Mouse (Mus musculus) regulatory T cell (primary cell): Measurements from ENCODE around the gene Anp32a.

Source experiments
- in situ Hi-C: fragments of 300-600 bp; cut with MboI, MseI; formaldehyde crosslinking; loops from one replicate; pipeline ENCODE4 v1.15.1; 2025; ENCODE audit warnings: high pct_unique_total_duplicates

Gene Anp32a

DNA sequence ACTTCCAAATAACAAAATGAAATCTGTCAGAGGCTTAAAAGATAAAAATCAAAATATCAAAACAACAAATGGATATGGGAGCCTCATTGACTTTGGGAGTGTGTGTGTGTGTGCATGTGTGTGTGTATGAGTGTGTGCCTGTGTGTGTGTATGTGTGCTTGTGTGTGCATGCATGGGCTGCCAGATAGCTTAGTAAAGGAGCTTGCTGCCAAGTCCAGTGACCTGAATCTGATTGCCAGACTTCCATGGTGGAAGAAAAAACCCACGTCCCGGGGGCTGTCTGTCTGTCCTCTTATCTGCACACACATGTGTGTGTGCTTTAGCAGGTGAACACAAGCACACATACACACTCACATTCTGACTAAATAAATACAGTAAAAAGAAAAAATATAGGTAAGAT is 52.4 kb downstream of the Anp32a start:
- in situ Hi-C loops: no loop called here

DNA sequence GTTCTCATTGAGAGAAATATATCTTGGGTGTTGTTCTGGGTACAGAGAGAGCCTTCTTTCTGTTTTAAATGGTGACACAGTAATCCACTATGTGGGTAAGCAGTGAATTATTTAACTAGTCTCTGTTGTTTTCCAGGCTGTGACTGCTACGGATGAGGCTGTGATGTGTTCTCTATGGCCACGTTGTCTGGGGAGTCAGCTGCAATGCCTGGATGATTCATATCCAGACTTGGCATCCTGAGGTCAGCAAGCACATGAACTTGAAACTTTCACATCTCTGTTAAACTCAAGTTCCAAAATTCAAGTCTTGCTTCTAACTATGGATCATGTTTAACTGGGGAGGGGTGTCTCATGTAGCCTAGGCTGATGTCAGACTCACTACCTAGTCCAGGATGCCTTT is 53.1 kb downstream of the Anp32a start:
- in situ Hi-C loops: no loop called here

DNA sequence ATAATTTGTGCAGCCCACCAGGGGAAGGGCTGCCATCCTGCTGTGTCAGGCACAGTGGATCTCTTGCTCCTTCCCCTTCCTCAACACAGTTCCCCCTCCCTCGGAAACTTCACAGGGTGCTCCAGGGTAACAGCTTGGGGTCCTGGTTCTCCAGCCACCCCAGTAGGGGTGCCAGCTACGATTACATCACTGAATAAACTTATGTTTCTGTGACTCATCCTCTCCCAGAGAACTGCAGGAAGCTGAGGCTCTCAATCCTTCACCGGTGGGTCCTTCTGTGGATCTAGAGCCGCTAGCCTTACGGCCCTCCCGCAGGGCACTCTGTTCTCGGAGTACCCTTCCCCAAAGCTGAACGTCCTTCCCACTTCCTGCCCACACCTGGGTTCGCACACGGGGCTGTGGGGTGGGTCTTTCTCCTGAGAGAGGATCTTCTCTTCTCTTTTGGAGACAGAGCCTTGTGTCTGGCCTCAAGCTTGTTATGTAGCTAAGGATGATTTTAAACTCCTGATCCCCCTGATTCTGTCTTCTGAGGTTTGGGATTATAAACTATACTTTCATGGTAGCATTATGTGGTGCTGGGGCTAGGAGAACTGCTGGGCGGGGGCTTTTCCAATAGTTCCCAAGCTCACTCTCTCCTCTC is 59.6 kb downstream of the Anp32a start:
- in situ Hi-C loops: no loop called here

DNA sequence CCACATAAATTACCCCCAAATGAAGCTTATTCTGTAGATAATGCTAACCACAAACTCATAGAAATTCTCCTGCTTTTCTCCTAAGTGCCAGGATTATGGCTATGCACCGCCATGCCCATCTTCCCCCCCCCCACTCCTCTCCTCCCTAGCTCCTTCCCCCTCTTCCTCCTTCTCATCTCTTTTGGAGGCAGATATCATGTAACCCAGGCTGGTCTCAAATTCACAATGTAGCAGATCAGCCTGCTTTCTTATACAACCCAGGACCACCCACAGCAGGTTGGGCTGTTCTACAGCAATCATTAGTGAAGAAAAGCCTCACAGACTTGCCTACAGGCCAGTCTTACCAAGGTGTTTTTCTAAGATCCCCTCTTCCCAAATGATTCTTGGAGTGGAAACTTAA is 60.5 kb downstream of the Anp32a start:
- in situ Hi-C loops: no loop called here

DNA sequence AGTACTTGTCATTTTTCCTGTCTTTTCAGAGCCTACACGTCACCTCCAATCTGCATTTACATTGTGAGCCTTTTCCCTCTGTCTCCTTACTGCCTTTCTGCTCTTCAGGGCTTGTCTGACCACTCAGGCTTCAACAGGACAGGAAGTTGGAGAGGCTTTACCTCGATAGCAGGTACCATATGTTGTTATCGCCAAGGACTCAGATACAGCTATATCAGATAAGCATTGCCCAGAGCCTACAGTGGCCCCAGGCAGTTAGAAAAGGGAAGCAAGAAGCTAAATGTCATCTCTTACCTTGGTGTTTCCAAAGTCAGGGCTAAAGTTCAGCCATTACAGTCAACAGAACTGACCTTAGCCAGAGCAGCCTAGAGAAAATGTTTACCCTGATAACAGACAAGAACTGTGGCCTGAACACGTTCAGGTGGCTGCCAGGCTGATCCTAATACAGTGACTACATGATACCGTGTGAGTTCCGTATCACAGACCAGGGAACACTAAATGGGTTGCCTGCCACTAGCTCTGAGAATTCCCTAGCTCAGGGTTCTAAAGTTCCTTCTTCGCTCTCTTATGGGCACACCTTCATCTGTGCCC is 65.4 kb downstream of the Anp32a start:
- in situ Hi-C loops: no loop called here

DNA sequence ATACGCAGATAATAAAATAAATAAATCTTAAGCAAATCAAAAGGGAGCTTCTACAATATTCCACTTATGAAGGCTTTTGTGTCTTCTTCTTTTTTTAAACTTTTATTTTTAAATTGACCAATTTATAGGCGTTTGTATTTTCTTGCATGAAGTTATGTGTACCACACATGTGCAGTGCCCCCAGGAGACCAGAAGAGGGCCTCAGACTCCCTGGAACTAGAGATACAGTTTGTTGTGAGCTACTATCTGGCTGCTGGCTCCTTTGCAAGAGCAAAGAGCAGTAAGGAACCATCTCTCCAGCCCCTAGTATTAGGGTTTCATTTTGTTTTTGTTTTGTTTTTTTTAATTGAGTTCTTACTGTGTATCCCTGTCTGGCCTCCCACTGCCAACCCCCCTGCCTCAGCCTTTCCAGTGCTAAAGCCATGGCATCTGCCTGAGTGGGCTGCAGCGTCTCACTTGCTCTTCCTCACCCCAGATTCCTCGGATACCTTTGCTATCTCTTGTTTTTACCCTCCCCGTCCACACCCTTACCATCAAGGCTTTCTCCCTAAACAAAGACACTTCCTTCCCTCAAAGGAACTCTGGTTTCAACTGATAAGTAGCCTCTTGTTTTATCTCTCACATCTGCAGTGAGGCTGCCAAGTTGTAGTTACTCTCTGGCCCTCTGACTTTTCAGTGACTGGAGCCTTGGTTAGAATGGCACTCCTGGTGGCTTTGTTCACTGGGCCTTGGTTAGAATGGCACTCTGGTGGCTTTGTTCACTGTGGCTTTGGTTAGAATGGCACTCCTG is 66.5 kb downstream of the Anp32a start:
- in situ Hi-C loops: no loop called here

DNA sequence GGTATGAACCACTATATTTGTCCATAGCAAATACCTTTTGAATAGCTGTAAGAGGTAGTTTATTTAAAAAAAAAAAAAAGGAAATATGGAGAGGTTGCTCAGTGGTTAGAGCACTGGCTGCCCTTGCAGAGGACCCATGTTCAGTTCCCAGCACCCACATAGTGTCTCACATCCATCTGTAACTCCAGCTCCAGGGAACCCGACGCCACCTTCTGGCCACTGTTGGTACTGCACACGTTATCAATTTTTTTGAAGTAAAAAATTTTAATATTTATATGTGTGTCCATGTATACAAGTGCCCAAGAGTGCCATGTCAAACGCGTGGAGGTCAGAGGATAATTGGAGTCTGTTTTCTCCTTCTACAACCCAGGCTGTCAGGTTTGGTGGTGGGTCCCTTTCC is 77.6 kb downstream of the Anp32a start:
- in situ Hi-C loops: no loop called here

DNA sequence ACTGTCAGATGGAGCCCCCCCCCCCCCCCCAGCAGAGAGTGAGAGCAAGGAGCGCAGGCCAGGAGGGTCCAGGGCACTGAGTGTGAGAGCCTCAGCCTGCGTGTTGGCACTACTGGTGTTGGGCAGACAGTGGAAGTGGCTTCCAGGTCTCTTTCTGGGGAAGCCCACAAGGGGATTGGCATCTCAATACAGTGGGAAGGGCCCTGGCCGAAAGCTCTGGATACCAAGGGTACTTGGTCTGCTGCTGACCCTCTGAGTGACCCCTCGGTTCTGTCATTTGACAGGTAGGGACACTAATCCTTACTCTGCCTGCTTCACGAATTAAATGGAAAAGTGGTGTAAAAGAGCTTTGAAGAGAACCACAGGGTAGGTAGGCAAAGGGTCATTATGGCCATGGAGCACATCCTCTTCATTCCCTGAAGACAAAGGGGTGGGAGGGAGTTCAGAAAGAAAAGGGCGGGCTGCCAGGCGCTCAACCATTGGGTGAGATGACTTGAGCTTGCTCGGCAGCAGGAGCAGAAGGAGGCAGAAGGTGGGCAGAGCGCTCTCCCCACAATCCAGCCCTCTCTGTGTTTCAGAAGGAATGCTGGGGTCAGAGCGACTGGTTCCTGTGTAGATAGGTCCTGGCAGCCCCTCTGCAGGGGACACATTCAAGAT is 79.3 kb downstream of the Anp32a start:
- in situ Hi-C loops: no loop called here

DNA sequence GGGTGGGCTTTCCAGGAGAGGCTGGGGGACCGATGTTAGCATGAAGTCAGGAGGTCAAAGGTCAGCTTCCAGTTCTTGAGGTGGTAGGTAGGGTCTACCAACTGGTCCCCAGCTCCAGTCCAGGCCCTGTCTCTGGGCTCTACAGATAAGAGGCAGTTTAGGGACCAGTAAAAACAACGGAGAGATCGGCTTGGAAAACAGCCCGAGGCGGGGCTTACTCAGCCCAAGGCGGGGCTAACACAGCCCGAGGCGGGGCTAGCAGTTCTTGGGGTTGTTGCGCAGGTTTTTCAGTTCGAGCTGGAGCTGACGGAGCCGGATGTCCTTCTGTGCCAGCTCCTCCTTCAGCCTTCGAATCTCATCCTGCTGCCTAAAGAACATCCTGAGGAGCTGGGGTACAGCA is 79.9 kb downstream of the Anp32a start:
- in situ Hi-C loops: no loop called here

DNA sequence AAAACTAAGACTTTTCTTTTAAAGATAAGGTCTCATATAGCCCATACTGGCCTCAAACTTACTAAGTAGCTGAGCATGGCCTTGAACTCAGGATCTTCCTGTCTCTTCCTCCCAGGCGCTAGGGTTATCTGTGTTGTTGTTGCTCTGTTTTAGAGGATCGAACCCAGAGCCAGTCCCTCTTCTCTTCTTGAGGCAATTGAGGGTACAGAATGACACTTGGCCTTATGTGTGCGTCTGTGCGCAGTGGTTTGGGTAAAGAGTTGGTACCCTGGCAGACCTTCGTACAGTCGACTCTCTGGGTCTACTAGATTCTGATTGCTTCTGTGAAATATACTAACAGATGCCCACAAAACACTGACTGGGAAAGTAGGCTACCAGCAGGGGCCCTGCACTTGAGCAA is 80.8 kb downstream of the Anp32a start:
- in situ Hi-C loops: no loop called here

DNA sequence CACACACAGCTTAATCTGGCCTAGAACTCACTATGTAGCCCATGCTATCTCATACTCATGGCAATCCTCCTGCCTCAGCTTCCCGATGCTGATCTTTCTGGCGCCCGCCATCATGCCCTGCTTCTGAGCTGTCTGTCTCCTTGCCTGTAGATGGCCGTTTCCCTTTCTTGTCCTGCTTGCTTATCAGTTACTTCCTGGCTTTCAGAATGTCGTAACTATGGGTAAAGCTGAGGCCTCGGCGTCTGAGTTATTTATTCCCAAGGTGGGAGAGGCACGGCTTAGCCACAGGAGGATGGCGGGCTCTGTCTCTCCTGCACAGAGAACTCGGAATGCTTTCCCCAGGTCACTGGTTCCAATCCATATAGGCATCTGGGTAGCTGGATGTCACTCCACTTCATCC is 81.8 kb downstream of the Anp32a start:
- in situ Hi-C loops: no loop called here

DNA sequence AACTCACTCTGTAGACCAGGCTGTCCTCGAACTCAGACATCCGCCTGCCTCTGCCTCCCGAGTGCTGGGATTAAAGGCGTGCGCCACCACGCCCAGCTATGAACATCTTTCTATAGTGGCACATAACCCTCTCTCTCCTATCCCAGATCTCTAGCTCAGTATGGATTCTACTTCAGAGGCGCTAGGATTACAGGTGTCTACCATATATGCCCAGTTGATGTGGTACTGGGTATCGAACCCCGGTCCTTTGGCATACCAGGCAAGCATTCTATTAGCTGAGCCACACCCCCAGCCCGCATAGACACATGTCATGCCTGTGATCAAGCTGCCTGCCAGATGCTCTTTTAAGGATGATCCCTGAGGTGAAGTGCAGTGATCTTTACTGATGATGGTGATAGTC is 82.8 kb downstream of the Anp32a start:
- in situ Hi-C loops: no loop called here

DNA sequence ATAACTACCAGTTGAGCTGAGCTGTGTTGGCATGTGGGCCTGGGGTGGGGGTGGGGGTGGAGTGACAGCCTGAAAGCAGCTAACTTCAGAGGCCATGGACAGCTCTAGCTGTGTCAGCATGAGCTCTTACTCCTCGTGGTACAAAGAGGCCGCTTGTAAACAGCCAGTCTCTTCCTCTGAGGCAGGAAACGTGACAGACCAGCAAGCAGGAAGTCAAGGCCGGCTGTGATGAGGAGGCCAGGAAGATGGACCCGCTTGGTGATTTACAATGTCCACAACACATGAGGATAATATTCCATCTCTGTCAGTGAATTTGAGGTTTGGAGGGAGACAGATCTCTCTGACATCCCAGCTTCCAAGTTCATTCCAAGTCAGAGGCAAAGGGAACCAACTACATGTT is 84.2 kb downstream of the Anp32a start:
- in situ Hi-C loops: no loop called here

DNA sequence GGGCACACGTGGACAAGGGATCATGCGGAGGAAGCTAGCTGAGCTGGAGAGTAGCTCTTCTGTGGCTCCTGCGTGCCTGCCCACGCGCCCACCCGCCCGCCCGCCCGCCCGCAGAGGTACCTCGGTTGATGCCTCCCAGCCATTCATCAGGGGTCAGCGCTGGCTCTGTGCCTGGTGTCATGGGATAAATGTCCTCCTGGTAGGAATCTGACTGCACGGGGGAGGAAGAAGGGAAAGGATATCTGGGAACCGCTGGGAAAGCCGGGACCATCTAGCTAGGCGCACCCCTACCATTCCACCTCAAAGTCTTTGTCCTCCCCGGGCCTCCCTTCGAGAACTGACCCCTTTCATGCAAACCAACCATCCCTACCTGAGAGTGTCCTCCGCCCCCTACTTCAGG is 84.9 kb downstream of the Anp32a start:
- in situ Hi-C loops: no loop called here

DNA sequence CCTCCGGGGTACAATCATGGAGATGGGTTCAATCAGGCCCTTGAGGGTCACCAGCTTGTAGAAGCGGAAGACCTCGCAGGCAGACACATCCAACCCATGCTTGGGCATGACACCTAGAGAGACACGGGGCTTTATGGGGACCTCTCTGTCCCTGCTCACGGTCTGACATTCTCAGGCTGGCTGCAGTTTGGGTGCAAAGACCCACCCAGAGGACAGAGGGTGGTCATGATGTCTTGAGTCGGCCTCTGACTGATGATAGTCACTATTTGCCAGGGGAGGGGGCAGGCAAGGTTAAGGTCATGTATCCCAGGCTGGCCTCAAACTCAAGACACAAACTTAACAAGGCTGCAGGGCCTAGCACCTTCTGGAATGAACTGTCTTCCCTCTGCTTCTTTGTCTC is 85.4 kb downstream of the Anp32a start:
- in situ Hi-C loops: no loop called here

DNA sequence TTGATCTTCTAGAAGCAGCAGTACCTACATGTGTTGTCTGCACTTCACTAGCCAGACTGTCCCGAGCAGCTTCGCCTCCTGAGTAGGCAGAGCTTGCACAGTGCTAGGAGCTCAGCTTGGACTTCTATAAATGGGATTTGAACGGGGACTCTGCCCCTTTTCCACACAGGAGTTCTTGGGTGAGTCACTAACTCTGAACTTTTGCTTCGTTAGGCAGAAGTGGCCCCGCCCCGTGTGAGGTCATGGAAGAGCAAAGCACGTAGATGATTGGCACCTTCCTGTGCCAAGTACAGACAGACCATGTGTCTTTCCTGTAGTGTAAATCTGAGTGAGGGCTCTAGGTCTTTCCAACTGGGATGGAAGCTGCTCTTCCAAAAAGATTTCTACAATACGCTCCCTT is 85.9 kb downstream of the Anp32a start:
- in situ Hi-C loops: no loop called here
